Mouse (Mus musculus) heart, postnatal 4 days (tissue): ENCODE results near the gene Dcbld1. TPM values are rescaled to one million over a fixed set of nuclear protein-coding genes. Genes with fewer than 3 reads are reported as not detected.
A peak's percentile ranks its signal among the peaks of the same experiment; 100 is the strongest.

Experiments used
- DNase-seq: peaks from one replicate; pipeline ENCODE4 v3.0.0; 2021
- total RNA-seq, 2 experiments: library from RNA; stranded (reverse); gene quantifications; 2 replicates each; pipeline ENCODE4 v1.2.3; 2021

Dcbld1 gene
- total RNA-seq: 1 to 10 TPM; 6.0 to 6.2 TPM

DNA sequence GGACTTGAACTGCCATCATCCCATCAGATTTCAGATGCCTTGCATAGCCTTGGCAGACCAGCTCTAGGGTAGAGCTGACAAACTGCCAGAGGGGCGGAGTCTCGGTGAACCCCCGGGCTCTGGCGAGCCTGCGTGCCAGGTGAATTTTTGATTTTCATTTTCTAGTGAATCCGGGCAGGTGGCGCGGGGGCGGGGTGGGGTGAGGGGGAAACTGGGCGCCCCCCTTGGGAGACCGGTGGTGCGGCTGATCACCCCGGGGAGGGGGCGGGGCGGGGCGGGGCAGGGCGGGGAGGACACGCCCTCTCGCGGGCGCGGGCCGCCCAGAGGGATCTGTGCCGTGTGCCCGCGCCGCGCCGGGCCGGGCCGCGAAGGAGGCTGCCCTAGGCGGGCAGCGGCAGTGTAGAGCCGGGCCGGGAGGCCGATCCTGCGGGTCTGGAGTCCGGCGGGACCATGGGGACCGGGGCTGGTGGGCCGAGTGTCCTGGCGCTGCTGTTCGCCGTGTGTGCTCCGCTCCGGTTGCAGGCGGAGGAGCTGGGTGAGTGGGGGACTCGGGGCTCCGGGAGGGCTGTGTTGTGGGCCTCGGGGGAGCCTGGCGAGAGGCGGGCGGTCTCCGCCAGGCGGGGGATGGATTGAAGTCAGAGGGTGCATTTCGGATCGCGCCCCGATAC lies at the start of gene Dcbld1:
Dcbld1 (plus strand) TSS at position 319 of the 668 bp plus-strand sequence.
- DNase-seq: peak; percentile 67

- no peak for DNase-seq
Observed at GRCm38 (mm10) chr10:52185900-52186299, 47.5 kb upstream of the Dcbld1 start.

DNA sequence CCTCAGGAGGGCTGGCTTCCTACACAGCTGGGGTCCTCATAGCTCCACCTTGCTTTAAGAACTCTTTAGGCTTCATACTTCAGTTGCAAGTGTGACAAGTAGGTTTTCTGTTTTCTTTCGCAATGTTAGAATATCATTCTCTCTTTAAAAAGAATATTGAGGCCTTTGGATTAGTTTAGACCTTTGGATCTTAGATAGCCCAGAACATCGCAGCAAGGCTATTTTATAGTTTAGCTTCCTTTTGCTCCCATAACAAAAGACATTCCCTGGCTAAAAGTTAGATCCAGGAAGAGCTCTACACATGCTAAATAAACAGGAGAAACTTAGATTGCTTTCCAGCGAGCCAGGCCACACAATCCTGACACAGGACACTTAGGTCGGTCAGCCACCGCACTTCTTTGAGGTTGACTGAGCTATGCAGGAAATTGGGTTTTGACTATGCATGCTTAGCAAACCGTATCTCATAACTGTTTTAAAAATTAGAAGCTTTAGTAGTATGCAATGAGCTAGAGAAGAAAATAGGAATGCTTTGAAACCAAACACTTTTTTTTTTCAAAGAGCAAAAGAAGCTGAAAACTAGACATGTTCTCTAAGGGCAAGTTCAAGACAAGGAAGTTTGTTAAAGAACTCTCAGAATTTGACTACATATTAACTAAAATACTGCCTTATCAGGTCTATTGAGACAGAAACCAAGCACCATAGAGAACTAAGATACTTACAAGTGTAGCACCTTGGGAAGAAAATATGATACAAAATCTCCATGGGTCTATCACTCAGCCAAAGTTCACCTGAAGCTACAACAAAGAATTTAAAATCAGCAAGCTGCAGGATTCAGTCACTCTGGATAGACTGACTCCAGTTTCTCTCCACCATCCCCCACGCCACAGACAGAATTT lies 38.2 kb upstream of the Dcbld1 start, which contains the start of gene Ros1:
Ros1 (minus strand) TSS at position 288 of the 896 bp plus-strand sequence.
- DNase-seq: no peak

GRCm38 (mm10) chr10:52204006-52204405 lies 29.4 kb upstream of the Dcbld1 start:
- DNase-seq: no peak

DNA sequence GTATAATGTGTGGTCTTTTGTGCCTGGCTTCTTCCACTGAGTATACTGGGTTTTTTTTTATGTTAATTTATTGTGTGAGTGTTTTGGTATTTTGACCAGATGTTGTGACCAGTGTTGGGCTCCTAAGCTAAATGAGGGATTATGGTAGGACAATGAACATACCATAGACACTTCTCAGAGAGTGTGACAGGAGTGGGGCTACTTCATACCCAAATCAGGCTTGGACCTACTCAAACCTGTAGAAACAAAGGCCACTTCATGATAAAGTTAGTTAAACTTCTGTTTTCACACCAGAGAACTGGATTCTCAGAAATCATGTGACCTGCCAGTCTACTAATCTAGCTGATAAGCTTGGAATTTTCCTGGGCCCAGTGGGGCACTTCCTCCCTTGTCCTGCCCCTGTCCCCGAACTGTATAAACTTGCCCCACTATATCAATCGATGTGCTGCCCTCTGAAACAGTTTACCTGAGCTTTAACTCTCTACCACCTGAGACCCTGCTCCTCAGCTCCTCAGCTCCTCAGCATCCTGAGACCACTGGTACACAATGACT lies 18.1 kb upstream of the Dcbld1 start:
- no peak for DNase-seq

DNA sequence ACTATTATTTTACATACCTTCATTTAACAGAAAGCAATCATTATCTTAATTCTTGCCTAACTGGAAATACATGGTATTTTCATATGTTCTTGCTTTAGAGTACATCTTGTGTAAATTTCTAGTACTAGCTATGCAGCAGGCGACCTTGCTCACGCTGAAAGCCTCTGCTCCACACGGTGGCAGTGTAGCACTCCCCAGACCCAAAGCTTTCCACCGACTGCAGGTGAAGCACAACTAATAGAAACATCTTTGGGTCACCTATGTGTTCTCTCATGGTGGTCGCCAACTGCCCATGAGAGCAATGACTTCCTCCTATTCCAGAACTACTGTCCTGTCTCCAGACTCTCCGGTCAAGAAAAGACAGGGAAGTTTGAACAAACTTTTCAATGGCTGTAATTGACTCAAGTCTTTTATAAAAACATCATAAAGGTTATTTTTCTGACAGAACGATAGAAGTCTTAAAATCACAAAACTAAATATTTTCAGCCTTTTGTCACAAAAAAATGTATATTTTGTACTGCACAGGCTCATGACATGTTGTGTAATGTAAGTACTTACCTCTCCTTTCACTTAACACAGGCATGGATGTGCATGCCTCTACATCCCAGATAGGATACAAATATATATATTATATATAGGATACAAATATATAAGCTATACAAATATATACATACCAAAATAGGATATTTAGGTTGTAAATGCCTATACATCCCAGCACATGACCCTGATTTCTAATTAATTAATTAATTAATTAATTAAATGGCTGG lies 16.4 kb upstream of the Dcbld1 start:
- DNase-seq: peak; percentile 73

DNA sequence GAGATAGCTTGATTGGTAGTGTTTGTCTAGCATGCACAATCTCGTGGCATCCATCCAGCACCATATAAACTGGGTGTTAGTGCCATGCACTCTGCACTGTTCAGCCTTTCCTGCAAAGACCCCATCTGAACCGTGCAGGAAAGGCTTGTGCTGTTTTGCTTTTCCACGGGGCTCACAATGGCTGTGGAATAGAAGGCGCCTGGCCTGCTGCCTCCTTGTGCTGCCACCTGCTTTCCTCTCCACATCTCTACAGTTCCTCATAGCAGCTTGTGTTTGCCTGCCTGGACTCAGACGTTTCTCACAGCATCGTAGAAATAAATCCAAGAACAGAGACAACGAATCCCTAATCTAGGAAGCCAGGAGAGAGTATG lies 15.9 kb upstream of the Dcbld1 start:
- DNase-seq: no peak

GRCm38 (mm10) chr10:52219600-52219999 lies 13.8 kb upstream of the Dcbld1 start:
- no peak for DNase-seq

- peak; percentile 55 for DNase-seq
Observed at GRCm38 (mm10) chr10:52232196-52233176, 933 bp upstream of the Dcbld1 start.

- DNase-seq: peak; percentile 49
Observed at GRCm38 (mm10) chr10:52233969-52234653, 692 bp downstream of the Dcbld1 start.

DNA sequence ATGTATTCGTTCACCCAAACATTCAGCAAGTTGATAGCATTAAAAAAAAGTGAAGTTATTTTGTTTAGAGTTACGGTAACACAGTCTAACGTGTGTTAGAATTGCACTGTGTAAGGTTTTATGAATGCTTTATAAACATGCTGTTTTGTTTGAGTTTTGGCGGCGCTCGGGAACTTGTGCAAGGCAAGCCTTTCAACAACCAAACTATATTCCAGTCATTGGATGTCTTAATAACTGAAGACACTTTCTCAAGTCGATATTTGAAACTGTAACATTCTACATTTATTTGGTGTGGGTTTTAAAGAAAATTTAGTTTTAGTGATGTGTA lies 1.2 kb downstream of the Dcbld1 start:
- DNase-seq: no peak

DNA sequence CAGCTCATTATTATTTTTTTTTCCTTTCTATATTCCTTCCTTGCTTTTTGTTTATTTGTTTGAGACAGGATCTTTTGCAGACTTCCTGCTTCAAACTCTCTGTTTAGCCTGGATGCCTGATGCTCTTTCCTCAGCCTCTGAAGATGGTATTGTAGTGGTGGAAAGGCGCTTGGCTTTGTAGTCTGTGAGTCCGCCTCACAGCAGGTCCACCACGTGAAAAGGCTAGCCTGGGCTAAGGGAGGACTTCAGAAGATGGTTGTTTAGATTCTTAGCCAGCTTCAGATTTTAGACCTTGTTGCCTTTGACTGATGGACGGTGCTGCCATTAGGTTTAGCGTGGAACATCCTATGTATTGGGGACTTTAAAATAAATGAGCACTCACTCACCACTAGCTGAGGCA lies 2.0 kb downstream of the Dcbld1 start:
- DNase-seq: no peak

DNA sequence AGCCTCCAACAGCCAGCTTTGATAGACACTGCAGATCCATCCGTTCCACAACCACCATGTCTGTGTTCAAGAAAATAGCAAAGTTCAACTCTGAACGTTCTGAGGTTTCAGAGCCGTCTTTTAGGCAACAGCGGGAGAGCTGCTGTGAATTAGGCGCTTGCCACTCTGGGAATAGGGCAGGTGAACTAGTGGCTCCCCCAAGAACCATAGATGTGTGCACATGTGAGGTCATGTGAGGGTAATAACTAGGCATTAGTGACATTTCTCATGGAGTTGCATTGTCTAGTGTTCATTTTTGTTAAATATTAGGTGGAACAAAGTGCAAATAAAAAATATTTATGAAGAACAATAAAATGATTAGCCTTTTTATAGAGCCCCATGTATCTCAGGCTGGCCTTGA lies 8.6 kb downstream of the Dcbld1 start:
- DNase-seq: no peak

DNA sequence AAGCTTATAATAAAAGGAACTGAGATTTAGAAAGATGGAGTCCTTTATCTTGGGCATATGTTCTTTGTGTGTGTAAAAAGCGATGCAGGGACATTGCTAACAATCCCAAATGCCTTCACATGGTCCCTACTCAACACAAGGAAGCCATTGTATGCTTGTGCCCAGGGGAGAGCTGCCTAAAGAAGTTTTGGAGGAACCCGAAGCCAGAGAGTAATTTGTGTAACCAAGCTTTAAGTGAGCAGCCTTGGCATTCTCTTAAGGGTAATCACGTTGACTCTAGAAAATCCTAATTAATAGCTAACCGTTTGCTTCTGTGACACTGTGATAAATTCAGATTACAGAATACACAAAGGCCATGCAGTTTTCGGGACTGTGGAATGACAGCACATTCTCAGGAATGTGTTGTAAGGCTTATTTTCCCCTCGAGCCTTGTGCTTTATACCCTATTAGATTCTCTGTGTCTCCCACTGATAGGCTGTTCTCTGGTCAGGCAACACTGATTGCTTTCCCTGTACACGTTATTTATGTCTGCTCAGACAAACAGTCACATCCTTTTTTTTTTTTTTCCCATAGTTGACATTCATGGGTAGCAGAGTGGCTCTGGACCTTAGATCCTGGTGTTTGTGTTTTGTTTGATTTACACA lies 9.4 kb downstream of the Dcbld1 start:
- no peak for DNase-seq

GRCm38 (mm10) chr10:52246207-52246606 lies 12.8 kb downstream of the Dcbld1 start:
- DNase-seq: no peak

DNA sequence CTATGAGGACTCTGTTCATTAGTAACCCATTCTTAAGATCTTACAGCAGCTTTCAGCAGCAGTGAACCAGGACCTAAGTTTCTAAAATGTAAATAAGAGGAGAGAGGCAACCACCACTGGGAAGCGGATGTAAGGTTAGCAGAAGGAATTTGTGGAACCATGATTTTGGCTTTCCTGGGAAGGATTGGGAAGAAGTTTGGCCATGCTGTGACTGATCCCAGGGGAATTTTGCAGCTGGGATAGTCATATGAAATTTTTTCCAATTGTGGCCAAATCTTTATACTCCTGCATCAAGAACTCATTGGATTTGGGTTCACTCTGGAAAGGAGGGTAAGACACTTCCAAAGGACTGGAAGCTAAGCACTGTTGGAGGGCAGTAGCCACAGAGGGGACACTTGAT lies 18.8 kb downstream of the Dcbld1 start:
- DNase-seq: no peak

- DNase-seq: no peak
Observed at GRCm38 (mm10) chr10:52253426-52253825, 20.0 kb downstream of the Dcbld1 start.

DNA sequence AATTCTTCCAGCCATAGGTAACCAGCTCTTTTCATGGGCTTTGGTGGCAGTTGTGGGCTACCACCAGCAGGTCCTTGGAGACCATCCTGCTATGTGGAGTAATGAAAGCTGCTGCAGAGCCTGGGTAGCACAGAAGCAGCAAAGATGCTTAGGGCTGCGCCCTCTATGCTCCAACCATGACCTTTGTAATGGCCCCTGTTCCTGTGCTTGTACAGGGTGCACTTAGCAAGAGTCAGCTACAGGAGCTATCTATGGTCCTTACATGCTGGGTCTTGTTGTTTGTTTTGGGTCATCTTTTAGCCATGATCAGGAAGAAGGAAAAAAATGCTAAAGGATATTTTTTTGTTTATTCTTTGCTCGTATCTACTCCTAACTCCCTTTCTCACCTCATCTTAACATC lies 24.3 kb downstream of the Dcbld1 start:
- DNase-seq: no peak

GRCm38 (mm10) chr10:52258180-52258948 lies 24.9 kb downstream of the Dcbld1 start:
- no peak for DNase-seq

DNA sequence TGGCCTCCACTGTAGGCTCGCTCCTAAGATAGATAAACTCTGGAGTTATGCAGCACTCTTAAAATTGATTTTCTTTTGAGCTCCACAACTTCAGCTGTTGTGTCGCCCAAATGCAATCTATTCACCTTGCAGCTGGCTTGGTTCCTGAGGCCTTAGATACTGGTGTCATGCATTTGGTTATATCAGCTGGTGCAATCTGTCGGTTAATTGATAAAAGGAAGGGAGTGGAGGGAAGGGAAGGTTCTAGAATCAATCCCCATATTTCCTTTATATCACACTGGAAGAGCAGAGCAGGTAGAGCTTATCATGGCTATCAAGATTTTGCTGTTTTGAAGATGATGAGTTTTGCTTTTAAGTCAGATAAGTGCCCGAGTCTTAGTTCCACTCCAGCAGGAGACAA lies 26.8 kb downstream of the Dcbld1 start:
- no peak for DNase-seq
